Mouse (Mus musculus): ENCODE measurements around the gene Jmjd6. TPM values are rescaled to one million over a fixed set of nuclear protein-coding genes. Genes with fewer than 3 reads are reported as not detected.

The Jmjd6 gene
- polyA plus RNA-seq, 1 experiment from 2014 or later: 65.7 TPM

GRCm38 (mm10) chr11:116847187-116848085 lies 4.2 kb upstream of the Jmjd6 start:
- no peak overlapping the region for H3K9ac ChIP-seq
- peaks cover 27% of the 10 kb centered on the region for H3K4me1 ChIP-seq (replicated peaks; ENCODE audit: control insufficient read depth, insufficient read depth, low read length)
- no peaks in the 10 kb centered on the region for H3K9me3 ChIP-seq (ENCODE audit: control insufficient read depth, low read length)
- 94% methylated on average over 3 of the region's 3 CpGs for WGBS
- peaks cover 50% of the 10 kb centered on the region for H3K36me3 ChIP-seq (replicated peaks; ENCODE audit: control insufficient read depth, insufficient read depth)
- H3K27ac ChIP-seq: no peak overlapping the region
- ATAC-seq (ENCODE audit: low FRiP score) (no peak), DNase-seq (ENCODE audit: low spot score) (no peak)
- H3K4me2 ChIP-seq (replicated peaks): no peak overlapping the region
- H3K27me3 ChIP-seq (ENCODE audit: control insufficient read depth, insufficient read depth, low read length): no peaks in the 10 kb centered on the region
- no peak overlapping the region for H3K4me3 ChIP-seq (replicated peaks; ENCODE audit: low read length)

- Histone ChIP-seq H3K27ac (no peak overlapping the region), H3K27me3 (ENCODE audit: control insufficient read depth, insufficient read depth, low read length) (no peaks in the 10 kb centered on the region), H3K4me3 (replicated peaks; ENCODE audit: low read length) (no peak overlapping the region), H3K4me1 (replicated peaks; ENCODE audit: control insufficient read depth, insufficient read depth, low read length) (peaks cover 32% of the 10 kb centered on the region), H3K4me2 (replicated peaks) (no peak overlapping the region), H3K9me3 (ENCODE audit: control insufficient read depth, low read length) (no peaks in the 10 kb centered on the region), H3K36me3 (replicated peaks; ENCODE audit: control insufficient read depth, insufficient read depth) (peaks cover 48% of the 10 kb centered on the region), H3K9ac (no peak overlapping the region)
- ATAC-seq (ENCODE audit: low FRiP score) (no peak), DNase-seq (ENCODE audit: low spot score) (no peak)
- 79% methylated on average over 4 of the region's 4 CpGs for WGBS
Measured at GRCm38 (mm10) chr11:116846593-116847181, 3.4 kb upstream of the Jmjd6 start.

GRCm38 (mm10) chr11:116842531-116843260 lies 553 bp downstream of the Jmjd6 start:
- no peaks in the 10 kb centered on the region for H3K9me3 ChIP-seq (ENCODE audit: control insufficient read depth, low read length)
- peak overlapping the region; percentile 87 for H3K9ac ChIP-seq
- WGBS: under 1% methylated on average over 71 of the region's 73 CpGs
- peak overlapping the region; percentile 98 for H3K27ac ChIP-seq
- DNase-seq (ENCODE audit: low spot score) (peak; percentile 73), ATAC-seq (ENCODE audit: low FRiP score) (peak; percentile 60)
- peak overlapping the region; percentile 90 for H3K4me2 ChIP-seq (replicated peaks)
- no peaks in the 10 kb centered on the region for H3K27me3 ChIP-seq (ENCODE audit: control insufficient read depth, insufficient read depth, low read length)
- peaks cover 35% of the 10 kb centered on the region for H3K4me1 ChIP-seq (replicated peaks; ENCODE audit: control insufficient read depth, insufficient read depth, low read length)
- peaks cover 44% of the 10 kb centered on the region for H3K36me3 ChIP-seq (replicated peaks; ENCODE audit: control insufficient read depth, insufficient read depth)
- peak overlapping the region; percentile 80 for H3K4me3 ChIP-seq (replicated peaks; ENCODE audit: low read length)

GRCm38 (mm10) chr11:116840748-116841147 lies 2.5 kb downstream of the Jmjd6 start:
- DNase-seq (ENCODE audit: low spot score): no peak
- 89% methylated on average over 4 of the region's 4 CpGs for WGBS
- Histone ChIP-seq H3K9ac (peak overlapping the region; percentile 87), H3K4me1 (replicated peaks; ENCODE audit: control insufficient read depth, insufficient read depth, low read length) (peaks cover 35% of the 10 kb centered on the region), H3K4me2 (replicated peaks) (peak overlapping the region; percentile 90), H3K27me3 (ENCODE audit: control insufficient read depth, insufficient read depth, low read length) (no peaks in the 10 kb centered on the region), H3K9me3 (ENCODE audit: control insufficient read depth, low read length) (no peaks in the 10 kb centered on the region), H3K27ac (no peak overlapping the region), H3K4me3 (replicated peaks; ENCODE audit: low read length) (peak overlapping the region; percentile 80), H3K36me3 (replicated peaks; ENCODE audit: control insufficient read depth, insufficient read depth) (peaks cover 55% of the 10 kb centered on the region)
- no peak for ATAC-seq (ENCODE audit: low FRiP score)

- H3K9me3 ChIP-seq (ENCODE audit: control insufficient read depth, low read length): no peaks in the 10 kb centered on the region
- peaks cover 66% of the 10 kb centered on the region for H3K36me3 ChIP-seq (replicated peaks; ENCODE audit: control insufficient read depth, insufficient read depth)
- no peak for ATAC-seq (ENCODE audit: low FRiP score)
- H3K4me2 ChIP-seq (replicated peaks): peak overlapping the region; percentile 90
- H3K4me1 ChIP-seq (replicated peaks; ENCODE audit: control insufficient read depth, insufficient read depth, low read length): peaks cover 32% of the 10 kb centered on the region
- no peak for DNase-seq (ENCODE audit: low spot score)
- no peaks in the 10 kb centered on the region for H3K27me3 ChIP-seq (ENCODE audit: control insufficient read depth, insufficient read depth, low read length)
- H3K4me3 ChIP-seq (replicated peaks; ENCODE audit: low read length): no peak overlapping the region
- WGBS: 80% methylated on average over 7 of the region's 7 CpGs
- peak overlapping the region; percentile 31; the same call in 1 of the 2 replicates for H3K9ac ChIP-seq
- no peak overlapping the region for H3K27ac ChIP-seq
Measured at GRCm38 (mm10) chr11:116839601-116840000, 3.6 kb downstream of the Jmjd6 start.

- DNase-seq (ENCODE audit: low spot score) (no peak), ATAC-seq (ENCODE audit: low FRiP score) (no peak)
- no peak overlapping the region for H3K4me3 ChIP-seq (replicated peaks; ENCODE audit: low read length)
- no peak overlapping the region for H3K27ac ChIP-seq
- peaks cover 73% of the 10 kb centered on the region for H3K36me3 ChIP-seq (replicated peaks; ENCODE audit: control insufficient read depth, insufficient read depth)
- H3K9me3 ChIP-seq (ENCODE audit: control insufficient read depth, low read length): no peaks in the 10 kb centered on the region
- no peak overlapping the region for H3K9ac ChIP-seq
- peaks cover 26% of the 10 kb centered on the region for H3K4me1 ChIP-seq (replicated peaks; ENCODE audit: control insufficient read depth, insufficient read depth, low read length)
- H3K4me2 ChIP-seq (replicated peaks): no peak overlapping the region
- H3K27me3 ChIP-seq (ENCODE audit: control insufficient read depth, insufficient read depth, low read length): no peaks in the 10 kb centered on the region
- WGBS: 89% methylated on average over 14 of the region's 14 CpGs
Measured at GRCm38 (mm10) chr11:116838936-116839335, 4.3 kb downstream of the Jmjd6 start.

- H3K36me3 ChIP-seq (replicated peaks; ENCODE audit: control insufficient read depth, insufficient read depth): peaks cover 84% of the 10 kb centered on the region
- WGBS: 94% methylated on average over 10 of the region's 10 CpGs
Measured at GRCm38 (mm10) chr11:116837441-116837840, 5.8 kb downstream of the Jmjd6 start.

GRCm38 (mm10) chr11:116836283-116836682 lies 7.0 kb downstream of the Jmjd6 start:
- peaks cover 88% of the 10 kb centered on the region for H3K36me3 ChIP-seq (replicated peaks; ENCODE audit: control insufficient read depth, insufficient read depth)
- no peak for DNase-seq (ENCODE audit: low spot score)

More at GRCm38 (mm10) chr11:116837441-116837840, 5.8 kb downstream of the Jmjd6 start:
- Histone ChIP-seq H3K27ac (no peak overlapping the region), H3K9me3 (ENCODE audit: control insufficient read depth, low read length) (no peaks in the 10 kb centered on the region), H3K4me2 (replicated peaks) (no peak overlapping the region), H3K27me3 (ENCODE audit: control insufficient read depth, insufficient read depth, low read length) (no peaks in the 10 kb centered on the region), H3K9ac (no peak overlapping the region), H3K4me1 (replicated peaks; ENCODE audit: control insufficient read depth, insufficient read depth, low read length) (peaks cover 24% of the 10 kb centered on the region), H3K4me3 (replicated peaks; ENCODE audit: low read length) (no peak overlapping the region)
- ATAC-seq (ENCODE audit: low FRiP score): no peak
- no peak for DNase-seq (ENCODE audit: low spot score)

GRCm38 (mm10) chr11:116834954-116835353 lies 8.3 kb downstream of the Jmjd6 start:
- Histone ChIP-seq H3K27me3 (ENCODE audit: control insufficient read depth, insufficient read depth, low read length) (no peaks in the 10 kb centered on the region), H3K4me3 (replicated peaks; ENCODE audit: low read length) (no peak overlapping the region), H3K4me1 (replicated peaks; ENCODE audit: control insufficient read depth, insufficient read depth, low read length) (peaks cover 4% of the 10 kb centered on the region; the same call in 1 of the 2 replicates), H3K27ac (no peak overlapping the region), H3K36me3 (replicated peaks; ENCODE audit: control insufficient read depth, insufficient read depth) (peaks cover 80% of the 10 kb centered on the region), H3K4me2 (replicated peaks) (no peak overlapping the region), H3K9me3 (ENCODE audit: control insufficient read depth, low read length) (no peaks in the 10 kb centered on the region), H3K9ac (no peak overlapping the region)
- WGBS: 95% methylated on average over 1 of the region's 1 CpGs
- no peak for ATAC-seq (ENCODE audit: low FRiP score)
- DNase-seq (ENCODE audit: low spot score): no peak

More at GRCm38 (mm10) chr11:116836283-116836682, 7.0 kb downstream of the Jmjd6 start:
- no peak overlapping the region for H3K27ac ChIP-seq
- no peak overlapping the region for H3K9ac ChIP-seq
- 97% methylated on average over 4 of the region's 4 CpGs for WGBS
- no peak overlapping the region for H3K4me3 ChIP-seq (replicated peaks; ENCODE audit: low read length)
- ATAC-seq (ENCODE audit: low FRiP score): no peak
- no peak overlapping the region for H3K4me2 ChIP-seq (replicated peaks)
- H3K9me3 ChIP-seq (ENCODE audit: control insufficient read depth, low read length): no peaks in the 10 kb centered on the region
- H3K27me3 ChIP-seq (ENCODE audit: control insufficient read depth, insufficient read depth, low read length): no peaks in the 10 kb centered on the region
- H3K4me1 ChIP-seq (replicated peaks; ENCODE audit: control insufficient read depth, insufficient read depth, low read length): peaks cover 16% of the 10 kb centered on the region

Data from hindbrain, embryonic 14.5 days (tissue).